Mouse (Mus musculus): ENCODE data around the gene Padi6. TPM values are rescaled to one million over a fixed set of nuclear protein-coding genes. Genes with fewer than 3 reads are reported as not detected.
A peak's percentile ranks its signal among the peaks of the same experiment; 100 is the strongest.

The Padi6 gene
- polyA plus RNA-seq, 1 experiment from 2014 or later = not detected

DNA sequence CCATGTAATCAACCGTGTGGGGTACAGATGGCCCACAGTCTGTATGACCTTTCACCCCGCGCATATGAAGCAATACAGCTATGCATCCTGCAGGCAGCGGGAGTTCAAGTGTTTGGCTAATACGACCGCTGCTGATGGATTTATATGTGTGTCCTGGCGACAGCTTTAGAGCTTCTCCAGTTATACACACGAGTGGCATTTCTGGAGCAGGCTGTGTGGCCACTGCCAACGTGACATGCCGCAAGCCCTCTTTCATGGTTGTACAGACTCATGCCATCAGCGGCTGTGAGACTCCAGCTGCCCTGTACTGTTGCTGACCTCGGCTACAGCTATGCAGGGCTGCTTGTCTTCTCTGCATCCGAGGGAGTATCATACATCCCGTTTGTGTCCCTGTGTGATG lies 38.1 kb upstream of the Padi6 start:
- no peak overlapping the region for H3K9ac ChIP-seq (ENCODE audit: low read depth, low read length)
- H3K4me1 ChIP-seq (replicated peaks; ENCODE audit: control insufficient read depth, insufficient read depth, low read length) = no peaks in the 10 kb centered on the region
- DNase-seq (ENCODE audit: low spot score) (no peak), ATAC-seq (ENCODE audit: low FRiP score) (no peak)
- H3K4me2 ChIP-seq (replicated peaks; ENCODE audit: low read depth, low read length) = no peak overlapping the region
- 74% methylated on average over 14 of the region's 14 CpGs for WGBS
- no peaks in the 10 kb centered on the region for H3K27me3 ChIP-seq (ENCODE audit: control insufficient read depth, insufficient read depth, low read length)
- H3K9me3 ChIP-seq (ENCODE audit: control insufficient read depth, low read length) = no peaks in the 10 kb centered on the region
- no peak overlapping the region for H3K27ac ChIP-seq (ENCODE audit: low read depth, low read length)
- H3K4me3 ChIP-seq (ENCODE audit: low read depth, low read length) = no peak overlapping the region
- no peaks in the 10 kb centered on the region for H3K36me3 ChIP-seq (ENCODE audit: control insufficient read depth, insufficient read depth, low read length)

DNA sequence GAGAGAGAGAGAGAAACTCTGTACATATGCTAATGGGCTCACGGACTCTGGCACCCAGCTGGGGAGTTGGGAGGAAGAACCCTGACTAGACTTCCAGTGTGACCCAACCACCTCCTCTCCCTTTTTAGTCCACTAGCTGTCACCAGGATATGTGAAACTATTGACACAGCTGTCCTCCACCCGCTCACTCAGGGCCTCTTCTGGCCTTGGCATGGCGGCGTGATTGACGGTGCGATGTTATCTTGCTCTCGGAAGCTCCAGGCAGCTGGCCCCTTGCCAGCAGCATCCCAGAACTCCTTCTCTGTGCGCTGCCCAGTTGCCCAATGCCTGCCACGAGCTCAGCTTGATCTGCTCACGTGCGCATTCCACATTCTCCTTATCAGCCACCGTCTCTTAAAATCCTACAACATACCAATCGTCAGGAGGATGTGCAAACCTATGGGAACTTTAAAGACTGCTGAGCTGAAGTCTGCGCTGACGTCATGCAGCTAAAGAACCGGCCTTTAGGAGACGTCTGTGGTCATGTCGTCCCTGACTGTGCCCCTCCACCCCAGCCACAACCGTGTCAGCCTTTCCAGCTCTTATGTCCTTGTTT lies 37.5 kb upstream of the Padi6 start:
- WGBS = 53% methylated on average over 19 of the region's 19 CpGs
- DNase-seq (ENCODE audit: low spot score) (peak; percentile 60), ATAC-seq (ENCODE audit: low FRiP score) (no peak; the same call in 1 of the 2 replicates)
- Histone ChIP-seq H3K27me3 (ENCODE audit: control insufficient read depth, insufficient read depth, low read length) (no peaks in the 10 kb centered on the region), H3K9me3 (ENCODE audit: control insufficient read depth, low read length) (no peaks in the 10 kb centered on the region), H3K36me3 (ENCODE audit: control insufficient read depth, insufficient read depth, low read length) (no peaks in the 10 kb centered on the region), H3K4me2 (replicated peaks; ENCODE audit: low read depth, low read length) (no peak overlapping the region), H3K4me1 (replicated peaks; ENCODE audit: control insufficient read depth, insufficient read depth, low read length) (no peaks in the 10 kb centered on the region), H3K27ac (ENCODE audit: low read depth, low read length) (no peak overlapping the region), H3K9ac (ENCODE audit: low read depth, low read length) (no peak overlapping the region), H3K4me3 (ENCODE audit: low read depth, low read length) (no peak overlapping the region)

DNA sequence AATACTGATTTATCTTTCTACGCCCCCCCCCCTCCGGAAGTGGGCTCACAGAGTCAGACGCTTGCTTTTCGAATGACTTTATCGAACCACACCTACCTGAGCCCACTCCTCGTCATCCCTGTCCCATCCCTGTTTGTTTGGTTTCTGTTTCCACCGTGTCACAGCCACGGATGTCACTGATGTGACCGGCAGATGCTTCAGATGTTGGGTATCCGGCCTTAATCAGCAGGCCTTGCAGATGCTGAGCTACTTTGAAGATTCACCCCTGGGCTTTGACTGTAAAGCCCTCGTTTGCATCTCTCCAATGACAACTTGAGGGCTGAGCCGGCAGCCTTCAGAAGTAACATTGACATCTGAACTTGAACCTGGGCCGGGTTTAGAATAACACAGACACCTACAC lies 34.2 kb upstream of the Padi6 start:
- no peaks in the 10 kb centered on the region for H3K9me3 ChIP-seq (ENCODE audit: control insufficient read depth, low read length)
- H3K36me3 ChIP-seq (ENCODE audit: control insufficient read depth, insufficient read depth, low read length) = no peaks in the 10 kb centered on the region
- WGBS = 74% methylated on average over 13 of the region's 13 CpGs
- DNase-seq (ENCODE audit: low spot score) (no peak), ATAC-seq (ENCODE audit: low FRiP score) (no peak)
- no peak overlapping the region for H3K9ac ChIP-seq (ENCODE audit: low read depth, low read length)
- no peak overlapping the region for H3K4me2 ChIP-seq (replicated peaks; ENCODE audit: low read depth, low read length)
- no peak overlapping the region for H3K4me3 ChIP-seq (ENCODE audit: low read depth, low read length)
- H3K27ac ChIP-seq (ENCODE audit: low read depth, low read length) = no peak overlapping the region
- H3K27me3 ChIP-seq (ENCODE audit: control insufficient read depth, insufficient read depth, low read length) = no peaks in the 10 kb centered on the region
- no peaks in the 10 kb centered on the region for H3K4me1 ChIP-seq (replicated peaks; ENCODE audit: control insufficient read depth, insufficient read depth, low read length)

GRCm38 (mm10) chr4:140775876-140776275 lies 33.4 kb upstream of the Padi6 start:
- ATAC-seq (ENCODE audit: low FRiP score) = no peak
- no peaks in the 10 kb centered on the region for H3K4me1 ChIP-seq (replicated peaks; ENCODE audit: control insufficient read depth, insufficient read depth, low read length)
- no peak for DNase-seq (ENCODE audit: low spot score)
- no peaks in the 10 kb centered on the region for H3K9me3 ChIP-seq (ENCODE audit: control insufficient read depth, low read length)
- H3K4me2 ChIP-seq (replicated peaks; ENCODE audit: low read depth, low read length) = no peak overlapping the region
- no peaks in the 10 kb centered on the region for H3K36me3 ChIP-seq (ENCODE audit: control insufficient read depth, insufficient read depth, low read length)
- no peak overlapping the region for H3K27ac ChIP-seq (ENCODE audit: low read depth, low read length)
- H3K4me3 ChIP-seq (ENCODE audit: low read depth, low read length) = no peak overlapping the region
- no peaks in the 10 kb centered on the region for H3K27me3 ChIP-seq (ENCODE audit: control insufficient read depth, insufficient read depth, low read length)
- 90% methylated on average over 10 of the region's 10 CpGs for WGBS
- H3K9ac ChIP-seq (ENCODE audit: low read depth, low read length) = no peak overlapping the region

- H3K4me1 ChIP-seq (replicated peaks; ENCODE audit: control insufficient read depth, insufficient read depth, low read length) = peaks cover 4% of the 10 kb centered on the region; the same call in 1 of the 2 replicates
- H3K4me3 ChIP-seq (ENCODE audit: low read depth, low read length) = no peak overlapping the region
- H3K27ac ChIP-seq (ENCODE audit: low read depth, low read length) = no peak overlapping the region
- no peaks in the 10 kb centered on the region for H3K27me3 ChIP-seq (ENCODE audit: control insufficient read depth, insufficient read depth, low read length)
- no peak overlapping the region for H3K9ac ChIP-seq (ENCODE audit: low read depth, low read length)
- no peaks in the 10 kb centered on the region for H3K9me3 ChIP-seq (ENCODE audit: control insufficient read depth, low read length)
- ATAC-seq (ENCODE audit: low FRiP score) (no peak), DNase-seq (ENCODE audit: low spot score) (no peak)
- no peak overlapping the region for H3K4me2 ChIP-seq (replicated peaks; ENCODE audit: low read depth, low read length)
- H3K36me3 ChIP-seq (ENCODE audit: control insufficient read depth, insufficient read depth, low read length) = no peaks in the 10 kb centered on the region
- WGBS = 88% methylated on average over 9 of the region's 9 CpGs
Observed at GRCm38 (mm10) chr4:140774893-140775292, 32.5 kb upstream of the Padi6 start.

DNA sequence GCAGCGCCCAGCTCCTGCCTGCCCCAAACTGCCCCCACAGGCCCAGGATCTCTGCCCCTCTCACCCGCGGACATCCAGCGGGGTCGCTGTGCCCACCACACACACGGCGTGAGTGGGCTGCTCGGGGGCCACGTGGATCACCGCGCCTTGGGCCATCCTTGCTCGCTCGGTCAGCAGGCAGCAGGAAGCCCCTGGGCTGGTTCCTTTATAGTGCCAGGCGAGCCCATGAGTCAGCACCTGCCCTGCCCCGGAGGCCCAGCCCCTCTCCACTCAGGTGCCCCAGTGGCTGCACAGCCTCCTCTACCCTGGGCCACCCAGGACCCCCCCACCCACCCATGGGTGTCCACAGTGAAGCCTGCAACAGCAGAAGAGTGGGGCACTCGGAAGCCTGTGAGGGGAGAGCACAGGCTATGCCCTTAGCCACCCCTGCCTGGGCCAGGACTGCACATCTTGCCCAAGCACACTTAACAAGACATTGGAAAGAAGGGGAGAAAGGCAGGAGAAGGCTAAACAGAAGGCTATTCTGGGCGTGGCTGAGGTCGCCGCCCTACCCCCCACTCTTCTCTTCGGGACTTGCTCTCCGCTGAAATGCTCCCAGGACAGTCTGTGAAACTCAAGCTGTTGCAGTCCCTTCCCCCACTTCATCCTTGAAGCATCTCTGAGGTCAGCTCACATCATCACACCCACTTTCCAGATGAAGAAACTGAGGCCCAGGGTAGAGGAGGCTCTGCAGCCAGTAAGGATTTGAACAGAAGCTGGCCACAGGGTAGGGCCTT lies 31.8 kb upstream of the Padi6 start, which contains the start of gene Padi4:
TSS of gene Padi4 (minus strand) at position 212 of the 776 bp plus-strand sequence.
- Histone ChIP-seq H3K4me1 (replicated peaks; ENCODE audit: control insufficient read depth, insufficient read depth, low read length) (peaks cover 4% of the 10 kb centered on the region; the same call in 1 of the 2 replicates), H3K4me3 (ENCODE audit: low read depth, low read length) (no peak within 1 kb of the TSS), H3K9ac (ENCODE audit: low read depth, low read length) (no peak within 1 kb of the TSS), H3K9me3 (ENCODE audit: control insufficient read depth, low read length) (no peaks in the 10 kb centered on the region), H3K4me2 (replicated peaks; ENCODE audit: low read depth, low read length) (no peak within 1 kb of the TSS), H3K36me3 (ENCODE audit: control insufficient read depth, insufficient read depth, low read length) (no peaks in the 10 kb centered on the region), H3K27me3 (ENCODE audit: control insufficient read depth, insufficient read depth, low read length) (no peaks in the 10 kb centered on the region), H3K27ac (ENCODE audit: low read depth, low read length) (no peak within 1 kb of the TSS)
- WGBS = 89% methylated on average over 21 of the region's 21 CpGs
- no peak for ATAC-seq (ENCODE audit: low FRiP score)
- no peak for DNase-seq (ENCODE audit: low spot score)

DNA sequence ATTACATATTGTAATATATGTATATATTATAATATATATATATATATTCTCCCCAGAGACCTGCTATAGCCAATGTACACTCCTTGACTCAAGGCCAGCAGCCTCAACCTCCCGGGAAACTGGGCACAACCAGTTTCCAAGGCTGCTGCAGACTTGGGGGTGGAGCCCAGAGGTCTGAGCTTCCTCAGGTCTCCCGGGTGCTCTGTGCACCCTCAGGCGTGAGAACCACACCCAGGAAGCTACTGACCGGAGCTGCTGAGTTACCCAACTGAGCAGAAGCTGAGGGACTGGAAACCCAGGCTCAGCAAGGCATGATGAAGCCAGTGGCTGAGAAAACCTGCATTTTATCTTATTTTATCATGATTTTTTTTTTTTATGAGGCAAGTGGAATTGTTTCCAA lies 28.6 kb upstream of the Padi6 start:
- Histone ChIP-seq H3K27ac (ENCODE audit: low read depth, low read length) (no peak overlapping the region), H3K9ac (ENCODE audit: low read depth, low read length) (no peak overlapping the region), H3K4me3 (ENCODE audit: low read depth, low read length) (no peak overlapping the region), H3K4me1 (replicated peaks; ENCODE audit: control insufficient read depth, insufficient read depth, low read length) (peaks cover 4% of the 10 kb centered on the region; the same call in 1 of the 2 replicates), H3K27me3 (ENCODE audit: control insufficient read depth, insufficient read depth, low read length) (no peaks in the 10 kb centered on the region), H3K9me3 (ENCODE audit: control insufficient read depth, low read length) (no peaks in the 10 kb centered on the region), H3K36me3 (ENCODE audit: control insufficient read depth, insufficient read depth, low read length) (no peaks in the 10 kb centered on the region), H3K4me2 (replicated peaks; ENCODE audit: low read depth, low read length) (no peak overlapping the region)
- WGBS = 56% methylated on average over 4 of the region's 4 CpGs
- ATAC-seq (ENCODE audit: low FRiP score) (no peak), DNase-seq (ENCODE audit: low spot score) (no peak)

DNA sequence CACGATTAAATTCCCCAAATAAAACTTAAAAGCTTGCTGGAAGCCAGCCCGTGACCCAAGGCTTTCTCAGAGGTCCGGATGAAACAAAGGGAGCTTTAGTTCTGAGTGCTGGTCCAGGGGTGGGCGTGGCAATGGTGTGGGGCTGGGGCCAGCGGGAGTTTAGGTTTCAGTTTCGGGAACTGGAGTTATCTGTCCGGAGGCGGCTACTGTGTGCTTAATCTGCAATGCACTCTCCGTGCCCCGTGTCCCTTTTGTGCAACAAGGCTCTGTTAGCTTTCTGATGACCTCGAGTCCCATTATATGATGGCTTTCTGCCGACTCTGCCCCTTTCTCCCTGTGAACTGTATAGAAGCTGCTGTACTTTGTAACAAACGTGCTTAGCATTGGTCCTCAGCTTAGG lies 28.0 kb upstream of the Padi6 start:
- Histone ChIP-seq H3K9ac (ENCODE audit: low read depth, low read length) (no peak overlapping the region), H3K4me3 (ENCODE audit: low read depth, low read length) (no peak overlapping the region; the same call in 1 of the 2 replicates), H3K4me1 (replicated peaks; ENCODE audit: control insufficient read depth, insufficient read depth, low read length) (peaks cover 4% of the 10 kb centered on the region; the same call in 1 of the 2 replicates), H3K27me3 (ENCODE audit: control insufficient read depth, insufficient read depth, low read length) (no peaks in the 10 kb centered on the region), H3K36me3 (ENCODE audit: control insufficient read depth, insufficient read depth, low read length) (no peaks in the 10 kb centered on the region), H3K4me2 (replicated peaks; ENCODE audit: low read depth, low read length) (peak overlapping the region; percentile 21; the same call in 1 of the 2 replicates), H3K9me3 (ENCODE audit: control insufficient read depth, low read length) (no peaks in the 10 kb centered on the region), H3K27ac (ENCODE audit: low read depth, low read length) (no peak overlapping the region)
- ATAC-seq (ENCODE audit: low FRiP score) (no peak), DNase-seq (ENCODE audit: low spot score) (peak; percentile 39)
- 12% methylated on average over 13 of the region's 13 CpGs for WGBS

GRCm38 (mm10) chr4:140768973-140769372 lies 26.5 kb upstream of the Padi6 start:
- ATAC-seq (ENCODE audit: low FRiP score) = no peak
- H3K9me3 ChIP-seq (ENCODE audit: control insufficient read depth, low read length) = no peaks in the 10 kb centered on the region
- H3K9ac ChIP-seq (ENCODE audit: low read depth, low read length) = no peak overlapping the region
- peaks cover 4% of the 10 kb centered on the region; the same call in 1 of the 2 replicates for H3K4me1 ChIP-seq (replicated peaks; ENCODE audit: control insufficient read depth, insufficient read depth, low read length)
- WGBS = 81% methylated on average over 5 of the region's 5 CpGs
- no peak overlapping the region for H3K4me2 ChIP-seq (replicated peaks; ENCODE audit: low read depth, low read length)
- no peaks in the 10 kb centered on the region for H3K27me3 ChIP-seq (ENCODE audit: control insufficient read depth, insufficient read depth, low read length)
- no peak for DNase-seq (ENCODE audit: low spot score)
- no peaks in the 10 kb centered on the region for H3K36me3 ChIP-seq (ENCODE audit: control insufficient read depth, insufficient read depth, low read length)
- H3K4me3 ChIP-seq (ENCODE audit: low read depth, low read length) = no peak overlapping the region
- no peak overlapping the region for H3K27ac ChIP-seq (ENCODE audit: low read depth, low read length)

Measured in hindbrain, embryonic 11.5 days (tissue).